Mouse (Mus musculus): ENCODE measurements at regions not wholly inside any gene's neighbourhood (a gene's known extent, or its start where the extent isn't known, plus 50 kb on each side); places are given as distances from the start of the nearest gene placed in this dataset.
A peak's percentile ranks its signal among the peaks of the same experiment; 100 is the strongest.

DNA sequence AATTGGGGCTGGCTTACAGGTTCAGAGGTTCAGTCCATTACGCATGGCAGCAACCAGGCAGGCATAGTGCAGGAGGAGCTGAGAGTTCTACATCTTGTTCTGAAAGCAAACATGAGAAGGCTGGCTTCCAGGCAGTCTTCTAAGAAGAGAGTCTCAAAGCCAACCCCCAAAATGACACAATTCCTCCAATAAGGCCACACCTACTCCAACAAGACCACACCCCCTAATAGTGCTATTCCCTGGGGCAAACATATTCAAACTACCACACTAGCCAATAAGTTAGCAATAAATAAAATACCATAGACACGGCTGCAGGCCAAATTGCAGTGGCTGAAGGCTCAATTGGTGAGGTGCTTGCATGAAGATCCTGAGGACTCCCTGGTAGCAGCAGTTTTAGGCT, 72.2 kb upstream of the Gpr12 start:
- 86% methylated on average over 2 of the region's 2 CpGs for WGBS
- H3K36me3 ChIP-seq (ENCODE audit: insufficient read depth, low read length): no peaks in the 10 kb centered on the region
- DNase-seq (ENCODE audit: low spot score): no peak
- no peak for ATAC-seq
- TF ChIP-seq CTCF (IDR thresholded peaks at IDR 0.05) (no peak), EP300 (IDR thresholded peaks at IDR 0.05) (no peak)
- H3K27me3 ChIP-seq (replicated peaks; ENCODE audit: insufficient read depth, low read length): no peaks in the 10 kb centered on the region
- H3K4me2 ChIP-seq (replicated peaks; ENCODE audit: low read depth, low read length): no peak overlapping the region
- H3K4me1 ChIP-seq (ENCODE audit: insufficient read depth, low read depth, low read length): no peaks in the 10 kb centered on the region
- no peak overlapping the region for H3K9ac ChIP-seq (replicated peaks; ENCODE audit: low read depth)
- no peaks in the 10 kb centered on the region for H3K9me3 ChIP-seq (ENCODE audit: low read length)
- H3K27ac ChIP-seq (ENCODE audit: low read length): no peak overlapping the region
- no peak overlapping the region for H3K4me3 ChIP-seq (ENCODE audit: low read depth, low read length)

- no peak for TF ChIP-seq CTCF (IDR thresholded peaks at IDR 0.05)
- TF ChIP-seq EP300 (IDR thresholded peaks at IDR 0.05): peak; percentile 52
- ATAC-seq: no peak
- Histone ChIP-seq H3K9ac (replicated peaks; ENCODE audit: low read depth) (no peak overlapping the region), H3K4me2 (replicated peaks; ENCODE audit: low read depth, low read length) (peak overlapping the region; percentile 11; the same call in 1 of the 2 replicates), H3K27me3 (replicated peaks; ENCODE audit: insufficient read depth, low read length) (no peaks in the 10 kb centered on the region), H3K4me3 (ENCODE audit: low read depth, low read length) (no peak overlapping the region), H3K36me3 (ENCODE audit: insufficient read depth, low read length) (no peaks in the 10 kb centered on the region), H3K9me3 (ENCODE audit: low read length) (no peaks in the 10 kb centered on the region), H3K27ac (ENCODE audit: low read length) (no peak overlapping the region), H3K4me1 (ENCODE audit: insufficient read depth, low read depth, low read length) (no peaks in the 10 kb centered on the region)
- DNase-seq (ENCODE audit: low spot score): peak; percentile 27
- 51% methylated on average over 7 of the region's 7 CpGs for WGBS
Observed at GRCm38 (mm10) chr5:146655394-146655793, 70.4 kb upstream of the Gpr12 start.

GRCm38 (mm10) chr5:146653686-146654450, 68.8 kb upstream of the Gpr12 start:
- WGBS: 78% methylated on average over 19 of the region's 19 CpGs
- Histone ChIP-seq H3K27ac (ENCODE audit: low read length) (no peak overlapping the region), H3K36me3 (ENCODE audit: insufficient read depth, low read length) (no peaks in the 10 kb centered on the region), H3K27me3 (replicated peaks; ENCODE audit: insufficient read depth, low read length) (no peaks in the 10 kb centered on the region), H3K4me1 (ENCODE audit: insufficient read depth, low read depth, low read length) (no peaks in the 10 kb centered on the region), H3K4me3 (ENCODE audit: low read depth, low read length) (no peak overlapping the region), H3K9me3 (ENCODE audit: low read length) (no peaks in the 10 kb centered on the region), H3K9ac (replicated peaks; ENCODE audit: low read depth) (no peak overlapping the region), H3K4me2 (replicated peaks; ENCODE audit: low read depth, low read length) (no peak overlapping the region)
- TF ChIP-seq CTCF (IDR thresholded peaks at IDR 0.05) (no peak), EP300 (IDR thresholded peaks at IDR 0.05) (no peak)
- DNase-seq (ENCODE audit: low spot score) (no peak), ATAC-seq (no peak)

GRCm38 (mm10) chr5:146652874-146653273, 67.8 kb upstream of the Gpr12 start:
- Histone ChIP-seq H3K9me3 (ENCODE audit: low read length) (no peaks in the 10 kb centered on the region), H3K9ac (replicated peaks; ENCODE audit: low read depth) (no peak overlapping the region), H3K4me2 (replicated peaks; ENCODE audit: low read depth, low read length) (no peak overlapping the region), H3K4me3 (ENCODE audit: low read depth, low read length) (no peak overlapping the region), H3K27ac (ENCODE audit: low read length) (no peak overlapping the region), H3K4me1 (ENCODE audit: insufficient read depth, low read depth, low read length) (no peaks in the 10 kb centered on the region), H3K36me3 (ENCODE audit: insufficient read depth, low read length) (no peaks in the 10 kb centered on the region), H3K27me3 (replicated peaks; ENCODE audit: insufficient read depth, low read length) (no peaks in the 10 kb centered on the region)
- TF ChIP-seq CTCF (IDR thresholded peaks at IDR 0.05) (no peak), EP300 (IDR thresholded peaks at IDR 0.05) (no peak)
- DNase-seq (ENCODE audit: low spot score): no peak
- 39% methylated on average over 5 of the region's 5 CpGs for WGBS
- no peak for ATAC-seq

- ATAC-seq: no peak
- Histone ChIP-seq H3K9ac (replicated peaks; ENCODE audit: low read depth) (no peak overlapping the region), H3K27ac (ENCODE audit: low read length) (no peak overlapping the region), H3K9me3 (ENCODE audit: low read length) (no peaks in the 10 kb centered on the region), H3K4me1 (ENCODE audit: insufficient read depth, low read depth, low read length) (no peaks in the 10 kb centered on the region), H3K4me2 (replicated peaks; ENCODE audit: low read depth, low read length) (no peak overlapping the region), H3K27me3 (replicated peaks; ENCODE audit: insufficient read depth, low read length) (no peaks in the 10 kb centered on the region), H3K4me3 (ENCODE audit: low read depth, low read length) (no peak overlapping the region), H3K36me3 (ENCODE audit: insufficient read depth, low read length) (no peaks in the 10 kb centered on the region)
- WGBS: 71% methylated on average over 4 of the region's 4 CpGs
- TF ChIP-seq CTCF (IDR thresholded peaks at IDR 0.05): no peak
- no peak for TF ChIP-seq EP300 (IDR thresholded peaks at IDR 0.05)
- DNase-seq (ENCODE audit: low spot score): no peak
Observed at GRCm38 (mm10) chr5:146648519-146649060, 63.6 kb upstream of the Gpr12 start.

GRCm38 (mm10) chr5:146647628-146648380, 62.8 kb upstream of the Gpr12 start:
- ATAC-seq: no peak

More at GRCm38 (mm10) chr5:146647628-146648380, 62.8 kb upstream of the Gpr12 start:
- Histone ChIP-seq H3K4me2 (replicated peaks; ENCODE audit: low read depth, low read length) (no peak overlapping the region), H3K27ac (ENCODE audit: low read length) (no peak overlapping the region), H3K36me3 (ENCODE audit: insufficient read depth, low read length) (no peaks in the 10 kb centered on the region), H3K4me1 (ENCODE audit: insufficient read depth, low read depth, low read length) (no peaks in the 10 kb centered on the region), H3K9ac (replicated peaks; ENCODE audit: low read depth) (no peak overlapping the region), H3K9me3 (ENCODE audit: low read length) (no peaks in the 10 kb centered on the region), H3K27me3 (replicated peaks; ENCODE audit: insufficient read depth, low read length) (no peaks in the 10 kb centered on the region), H3K4me3 (ENCODE audit: low read depth, low read length) (no peak overlapping the region)
- no peak for DNase-seq (ENCODE audit: low spot score)
- 41% methylated on average over 11 of the region's 11 CpGs for WGBS
- TF ChIP-seq CTCF (IDR thresholded peaks at IDR 0.05): no peak
- no peak for TF ChIP-seq EP300 (IDR thresholded peaks at IDR 0.05)
